Mouse (Mus musculus): ENCODE data around the gene Vps37c.
A peak's percentile ranks its signal among the peaks of the same experiment; 100 is the strongest.

Vps37c gene

GRCm38 (mm10) chr19:10689470-10690166 lies 1.1 kb downstream of the Vps37c start:
- DNase-seq (ENCODE audit: low spot score): no peak

GRCm38 (mm10) chr19:10690336-10690735 lies 1.8 kb downstream of the Vps37c start:
- no peak for DNase-seq (ENCODE audit: low spot score)

GRCm38 (mm10) chr19:10691121-10691520 lies 2.6 kb downstream of the Vps37c start:
- DNase-seq (ENCODE audit: low spot score): no peak

- no peak for DNase-seq (ENCODE audit: low spot score)
Observed at GRCm38 (mm10) chr19:10691660-10692059, 3.1 kb downstream of the Vps37c start.

GRCm38 (mm10) chr19:10692361-10692760 lies 3.8 kb downstream of the Vps37c start:
- DNase-seq (ENCODE audit: low spot score): no peak

GRCm38 (mm10) chr19:10693926-10694682 lies 5.6 kb downstream of the Vps37c start:
- no peak for DNase-seq (ENCODE audit: low spot score)

- DNase-seq (ENCODE audit: low spot score): no peak
Observed at GRCm38 (mm10) chr19:10695801-10696200, 7.3 kb downstream of the Vps37c start.

- DNase-seq (ENCODE audit: low spot score): no peak
Observed at GRCm38 (mm10) chr19:10698131-10698991, 9.8 kb downstream of the Vps37c start.

- DNase-seq (ENCODE audit: low spot score): no peak
Observed at GRCm38 (mm10) chr19:10699851-10700250, 11.3 kb downstream of the Vps37c start.

GRCm38 (mm10) chr19:10701013-10701726 lies 12.6 kb downstream of the Vps37c start:
- peak; percentile 20 for DNase-seq (ENCODE audit: low spot score)

GRCm38 (mm10) chr19:10702125-10702524 lies 13.6 kb downstream of the Vps37c start:
- DNase-seq (ENCODE audit: low spot score): no peak

GRCm38 (mm10) chr19:10703470-10703869 lies 14.9 kb downstream of the Vps37c start:
- no peak for DNase-seq (ENCODE audit: low spot score)

- no peak for DNase-seq (ENCODE audit: low spot score)
Observed at GRCm38 (mm10) chr19:10707087-10707875, 18.7 kb downstream of the Vps37c start.

GRCm38 (mm10) chr19:10707881-10708280 lies 19.3 kb downstream of the Vps37c start:
- no peak for DNase-seq (ENCODE audit: low spot score)

- no peak for DNase-seq (ENCODE audit: low spot score)
Observed at GRCm38 (mm10) chr19:10708900-10709299, 20.4 kb downstream of the Vps37c start.

- DNase-seq (ENCODE audit: low spot score): peak; percentile 99
Observed at GRCm38 (mm10) chr19:10709360-10710087, 21.0 kb downstream of the Vps37c start.

GRCm38 (mm10) chr19:10710088-10710511 lies 21.6 kb downstream of the Vps37c start:
- DNase-seq (ENCODE audit: low spot score): peak; percentile 79

- no peak for DNase-seq (ENCODE audit: low spot score)
Observed at GRCm38 (mm10) chr19:10710751-10711150, 22.2 kb downstream of the Vps37c start.

GRCm38 (mm10) chr19:10712194-10712593 lies 23.7 kb downstream of the Vps37c start:
- DNase-seq (ENCODE audit: low spot score): no peak

- no peak for DNase-seq (ENCODE audit: low spot score)
Observed at GRCm38 (mm10) chr19:10712646-10713045, 24.1 kb downstream of the Vps37c start.
